Mouse (Mus musculus) right cerebral cortex, adult 18-20 months (tissue): ENCODE data around the gene E2f1.
A peak's percentile ranks its signal among the peaks of the same experiment; 100 is the strongest.

Experiments used
- DNase-seq: peaks from one replicate; pipeline ENCODE4 v3.0.0; 2022; ENCODE audit warnings: mixed read lengths

The E2f1 gene

DNA sequence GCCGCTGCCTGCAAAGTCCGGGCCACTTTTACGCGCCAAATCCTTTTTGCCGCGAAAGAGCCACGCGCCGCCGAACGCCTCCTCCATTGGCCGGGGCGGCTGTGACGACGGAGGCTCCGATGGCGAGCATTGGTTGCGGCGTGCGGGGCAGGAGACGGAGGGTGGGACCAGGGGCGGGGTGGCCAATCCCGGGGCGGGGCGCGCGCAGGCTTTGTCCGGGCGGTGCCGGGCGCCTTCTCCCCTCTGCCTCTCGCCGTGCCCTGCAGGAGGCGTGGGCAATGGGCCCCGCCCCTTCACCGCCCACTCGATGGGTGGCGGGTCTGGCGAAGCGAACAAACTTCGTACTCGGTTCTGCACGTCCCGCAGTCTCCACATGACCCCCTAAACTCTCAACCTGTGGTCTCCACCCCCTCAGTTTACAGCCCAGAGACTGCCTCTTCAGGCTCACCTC lies at the start of gene E2f1:
Gene E2f1 (minus strand): TSS at position 57 of the 451 bp plus-strand sequence.
- DNase-seq: peak; percentile 96

DNA sequence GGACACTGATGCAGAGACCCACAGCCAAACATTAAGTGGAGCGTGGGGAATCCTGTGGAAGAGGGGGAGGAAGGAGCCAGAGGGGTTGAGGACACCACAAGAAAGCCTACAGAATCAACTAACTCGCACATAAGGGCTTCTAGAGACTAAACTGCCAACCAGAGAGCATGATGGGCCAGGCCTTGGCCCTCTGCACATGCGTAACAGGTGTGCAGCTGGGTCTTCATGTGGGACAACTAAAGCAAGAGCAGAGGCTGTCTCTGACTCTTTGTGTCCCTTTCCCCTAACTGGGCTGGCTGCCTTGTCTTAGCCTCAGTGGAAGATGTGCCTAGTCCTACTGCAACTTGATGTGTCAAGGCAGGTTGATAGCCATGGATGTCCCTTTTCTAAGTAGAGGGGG lies 47.4 kb upstream of the E2f1 start:
- no peak for DNase-seq

DNA sequence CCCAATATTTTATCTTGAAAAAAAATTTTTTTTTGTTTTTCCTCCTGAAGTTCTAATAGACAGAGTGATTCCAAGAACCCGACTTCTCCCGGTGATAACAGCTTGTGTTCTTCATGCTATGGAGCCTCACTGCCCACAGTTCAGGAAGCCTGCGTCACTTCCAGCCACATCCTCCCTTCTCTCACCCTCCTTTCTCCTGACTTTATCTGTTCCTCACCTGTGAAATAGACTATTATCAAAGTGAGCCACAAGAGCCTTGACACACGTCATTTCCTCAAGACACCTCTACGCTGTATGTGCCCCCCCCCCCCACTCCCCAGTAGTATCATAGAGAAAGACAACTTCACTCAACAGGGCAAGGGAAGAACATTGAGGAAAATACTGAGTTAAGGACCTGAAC lies 46.0 kb upstream of the E2f1 start:
- DNase-seq: no peak

DNA sequence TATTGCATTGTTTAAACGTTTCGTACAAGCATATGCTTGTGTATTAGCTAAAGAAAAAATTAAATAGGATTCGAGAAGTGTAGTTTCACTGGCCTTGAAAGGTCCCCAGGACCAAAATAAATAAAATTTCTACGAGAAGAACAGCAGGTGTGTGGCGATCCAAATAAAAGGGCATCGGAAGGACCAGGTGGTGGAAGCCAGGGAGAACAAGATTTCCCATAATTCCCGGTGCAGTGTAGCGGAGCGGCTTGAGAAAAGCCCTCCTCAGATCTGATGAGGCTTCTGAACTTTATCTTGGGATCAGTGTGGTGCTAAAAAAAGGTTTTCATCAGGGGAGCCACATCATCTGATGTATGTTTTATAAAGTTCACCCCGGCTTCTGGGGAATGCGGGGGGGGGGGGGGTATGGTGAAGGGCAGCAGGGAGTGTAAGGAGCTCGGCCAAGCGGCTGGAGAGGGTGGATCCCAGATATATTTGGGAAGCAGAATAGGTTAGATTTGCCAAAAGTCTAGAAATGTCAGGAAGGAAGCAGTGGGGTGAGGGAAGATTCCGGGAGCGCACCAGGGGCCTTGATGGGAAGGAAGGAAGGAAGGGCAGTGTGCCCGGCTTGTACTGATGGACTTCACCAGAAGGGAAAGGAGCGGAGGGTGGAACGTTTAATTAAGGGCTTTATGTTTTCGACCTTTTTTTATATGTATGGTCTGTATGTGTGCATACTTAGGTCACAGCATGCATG lies 45.3 kb upstream of the E2f1 start:
- DNase-seq: no peak

DNA sequence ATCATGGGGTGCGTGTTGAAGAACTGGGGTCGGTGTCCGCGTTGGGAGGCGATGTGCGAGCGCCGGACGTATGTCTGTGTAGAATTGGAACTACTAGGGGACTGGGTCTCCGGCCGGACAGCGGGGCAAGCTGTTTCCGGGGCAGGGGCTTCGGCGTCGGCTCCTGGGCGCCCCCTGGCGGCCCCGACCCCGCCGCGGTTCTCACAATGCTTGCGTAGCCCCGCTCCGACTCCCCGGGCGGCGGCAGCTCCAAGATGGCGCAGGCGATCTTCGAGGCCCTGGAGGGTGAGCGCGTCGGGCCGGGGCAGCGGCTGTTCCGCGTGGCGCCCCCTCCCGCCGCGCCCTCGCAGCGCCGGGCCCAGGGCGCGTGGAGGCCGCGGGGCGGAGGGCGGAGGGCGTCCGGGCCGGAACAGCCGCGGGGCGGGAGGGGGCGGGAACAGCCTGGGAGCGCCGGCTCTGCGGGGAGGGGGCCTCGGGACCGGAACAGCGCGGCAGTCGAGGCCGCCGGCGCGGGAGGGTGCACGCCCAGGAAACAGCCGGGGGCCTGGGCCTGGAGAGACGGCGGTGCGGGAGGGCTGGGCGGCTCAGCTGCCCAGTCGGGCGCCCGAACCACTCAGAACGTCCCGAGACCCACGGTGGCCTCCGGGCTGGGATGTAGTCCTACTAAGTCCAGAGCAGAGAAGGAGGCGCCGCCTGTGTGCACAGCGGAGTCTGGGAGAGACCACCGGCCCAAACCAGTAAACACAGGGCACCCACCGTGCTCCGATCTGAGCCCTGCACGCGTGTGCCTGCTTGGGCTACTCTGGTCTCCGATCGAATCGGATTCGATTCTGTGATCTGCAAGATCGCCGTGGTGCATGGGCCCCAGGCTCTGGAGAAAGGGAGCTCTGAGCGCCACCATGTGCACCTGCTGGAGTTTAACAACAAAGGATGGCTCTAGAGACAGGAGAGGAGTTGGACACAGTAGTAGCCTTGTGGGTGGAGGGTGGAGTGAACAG lies 43.7 kb upstream of the E2f1 start, which contains the start of the genes Zfp341 and 4930519P11Rik:
Gene Zfp341 (plus strand): TSS at position 180 of the 998 bp plus-strand sequence.
Gene 4930519P11Rik (minus strand): TSS at position 320 of the 998 bp plus-strand sequence.
- DNase-seq: peak; percentile 86

DNA sequence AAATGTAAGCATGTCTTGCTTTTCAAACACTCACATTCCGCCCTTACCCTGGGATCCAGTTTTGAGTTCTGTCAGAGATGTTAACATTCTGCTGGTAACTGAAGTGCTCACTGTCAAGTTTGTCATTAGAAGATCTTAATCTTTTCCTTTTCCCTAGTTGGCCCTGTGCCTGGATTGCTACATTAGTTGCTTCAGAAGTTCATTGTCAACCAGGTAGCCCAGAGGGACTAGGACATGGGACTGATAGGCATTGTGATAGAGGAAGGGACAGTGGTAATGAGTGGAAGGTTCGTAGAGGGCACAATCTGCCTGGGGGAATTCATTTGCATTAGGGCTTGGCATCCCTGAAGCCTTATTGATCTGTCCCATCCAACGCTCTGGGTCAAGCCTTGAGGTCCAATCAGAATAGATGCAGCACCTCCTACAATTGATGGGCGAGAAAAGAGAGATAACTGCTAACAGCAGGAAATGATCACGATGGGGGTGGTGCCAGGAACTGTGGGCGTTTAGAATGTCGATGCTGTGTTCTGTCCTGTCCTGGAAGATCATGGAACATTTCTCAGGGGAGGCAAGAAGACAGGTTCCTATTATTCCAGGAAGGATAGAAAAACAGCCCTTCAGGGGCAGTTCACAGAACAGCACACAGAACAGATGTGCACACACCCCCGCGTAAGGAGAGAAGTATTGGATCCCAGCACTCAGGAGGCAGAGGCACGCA lies 39.5 kb upstream of the E2f1 start:
- DNase-seq: no peak

DNA sequence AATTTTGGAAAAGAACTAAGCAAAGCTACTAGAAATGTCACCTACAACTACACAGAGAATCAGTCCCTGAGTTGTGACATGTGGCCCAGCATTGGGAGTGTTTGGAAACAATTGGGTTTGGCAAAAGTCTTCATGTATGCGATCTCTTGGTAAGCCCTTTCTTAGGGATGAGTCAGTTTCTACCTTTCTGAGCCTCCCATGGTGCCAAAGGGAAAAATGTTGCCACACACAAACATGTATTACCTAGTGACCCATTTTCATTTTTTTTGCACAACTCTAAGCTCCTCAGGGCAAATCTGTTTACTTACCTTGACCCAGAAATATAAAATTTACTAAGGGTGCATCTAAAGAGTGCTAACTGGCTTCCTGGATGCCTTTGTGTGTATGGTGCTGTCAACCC lies 37.3 kb upstream of the E2f1 start:
- DNase-seq: no peak

DNA sequence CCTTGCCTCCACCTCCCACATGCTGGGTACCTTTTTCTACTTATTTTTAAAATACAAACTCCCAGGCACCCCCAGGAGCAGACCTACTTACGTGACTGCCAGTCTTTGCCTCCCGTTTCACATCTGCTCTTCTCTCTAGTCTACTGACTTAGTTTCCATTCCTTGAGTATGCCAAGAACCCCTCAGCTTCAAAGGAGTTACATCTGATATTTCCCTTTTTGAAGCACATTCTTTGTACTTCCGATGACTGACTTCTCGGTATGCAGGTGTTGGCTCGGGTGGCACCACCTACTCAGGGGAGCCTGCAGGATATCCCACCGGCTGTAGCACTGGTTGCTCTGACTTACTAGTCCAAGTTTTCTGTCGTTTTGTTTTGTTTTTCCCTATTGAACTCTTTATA lies 34.5 kb upstream of the E2f1 start:
- no peak for DNase-seq

DNA sequence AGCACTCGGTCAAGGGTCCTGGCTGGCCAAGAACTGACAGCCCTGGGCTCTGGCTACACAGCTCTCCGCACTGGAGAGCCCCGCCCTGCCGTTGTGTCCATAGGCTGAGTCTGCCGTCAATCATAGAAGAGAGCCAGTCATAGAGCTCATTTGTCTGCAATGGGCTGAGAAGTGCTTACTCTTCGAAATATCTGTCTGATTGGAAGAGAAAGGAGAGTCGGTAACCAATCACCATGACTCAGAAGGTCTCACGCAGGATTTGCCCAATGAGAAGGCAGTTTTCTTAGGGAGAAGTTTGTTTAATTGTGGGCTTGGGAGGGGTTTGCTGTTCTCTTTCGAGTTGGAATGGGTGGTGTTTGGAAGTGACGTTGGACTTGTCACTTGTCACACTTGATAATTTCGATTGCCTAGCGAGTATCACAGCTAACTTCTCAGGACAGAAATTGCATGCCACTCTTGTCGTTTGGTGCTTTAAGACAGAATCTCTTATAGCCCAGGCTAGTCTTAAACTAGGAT lies 34.0 kb upstream of the E2f1 start, which contains the start of gene Pxmp4:
Gene Pxmp4 (minus strand): TSS at position 71 of the 516 bp plus-strand sequence.
- peak; percentile 99 for DNase-seq

DNA sequence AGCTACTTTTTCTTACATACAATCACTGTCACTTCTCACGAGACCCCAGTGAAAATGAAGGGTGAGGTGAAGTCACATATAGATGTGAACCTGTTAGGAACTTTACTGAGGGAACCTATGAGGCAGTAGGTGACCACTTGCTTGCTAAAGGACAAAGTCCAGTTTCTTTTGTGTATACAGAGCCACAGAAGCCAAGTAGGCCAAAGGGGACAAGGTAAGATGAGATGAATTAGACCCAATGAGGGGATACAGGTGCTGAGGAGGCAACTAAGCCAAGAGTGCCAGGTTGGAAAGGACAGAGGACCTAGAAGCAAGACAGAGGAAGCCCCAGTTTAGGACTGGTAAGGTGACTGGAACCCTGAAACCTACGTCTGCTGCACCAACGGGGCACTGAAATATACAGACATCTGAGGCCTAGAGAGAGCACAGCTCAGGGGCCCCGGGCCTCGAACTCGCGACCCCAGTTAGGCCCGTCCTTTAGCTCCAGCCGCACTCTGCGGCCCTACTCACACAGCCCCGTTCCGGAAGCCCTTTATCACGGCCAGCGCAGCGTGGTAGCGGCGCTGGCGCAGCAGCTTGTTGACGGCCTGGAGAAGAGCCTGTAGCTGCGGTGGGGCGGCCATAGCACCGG lies 33.4 kb upstream of the E2f1 start:
- no peak for DNase-seq

DNA sequence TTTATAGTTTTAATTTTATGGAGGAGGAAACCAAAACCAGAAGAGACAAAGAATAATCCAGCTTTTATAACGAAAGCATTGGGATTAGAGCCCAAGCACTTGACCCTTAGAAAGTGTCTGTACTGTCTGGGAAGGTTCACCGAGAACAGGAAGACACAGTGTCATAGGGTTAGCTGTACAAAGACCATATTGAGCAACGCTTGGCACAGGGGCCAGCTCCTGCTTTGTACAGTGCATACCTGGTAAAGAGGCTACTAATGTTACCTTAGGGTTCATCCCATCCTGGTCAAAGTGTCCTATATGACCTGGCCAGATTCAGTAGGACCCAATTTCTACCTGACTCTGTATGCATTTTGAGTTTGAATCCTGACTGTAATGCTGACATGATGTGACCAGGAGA lies 31.6 kb upstream of the E2f1 start:
- no peak for DNase-seq

DNA sequence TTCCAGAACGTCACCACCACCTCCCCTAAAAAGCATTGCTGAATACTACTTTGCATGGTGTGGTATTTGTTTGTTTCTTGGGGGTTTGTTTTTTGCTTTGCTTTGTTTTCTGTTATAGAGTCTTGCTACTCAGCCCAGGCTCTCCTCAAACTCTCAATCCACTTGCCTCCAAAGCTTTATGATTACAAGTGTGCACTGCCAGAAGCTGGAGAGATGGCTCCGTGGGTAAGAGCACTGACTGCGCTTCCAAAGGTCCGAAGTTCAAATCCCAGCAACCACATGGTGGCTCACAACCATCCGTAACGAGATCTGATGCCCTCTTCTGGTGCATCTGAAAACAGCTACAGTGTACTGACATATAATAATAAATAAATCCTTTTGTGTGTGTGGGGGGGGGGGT lies 30.9 kb upstream of the E2f1 start:
- no peak for DNase-seq

DNA sequence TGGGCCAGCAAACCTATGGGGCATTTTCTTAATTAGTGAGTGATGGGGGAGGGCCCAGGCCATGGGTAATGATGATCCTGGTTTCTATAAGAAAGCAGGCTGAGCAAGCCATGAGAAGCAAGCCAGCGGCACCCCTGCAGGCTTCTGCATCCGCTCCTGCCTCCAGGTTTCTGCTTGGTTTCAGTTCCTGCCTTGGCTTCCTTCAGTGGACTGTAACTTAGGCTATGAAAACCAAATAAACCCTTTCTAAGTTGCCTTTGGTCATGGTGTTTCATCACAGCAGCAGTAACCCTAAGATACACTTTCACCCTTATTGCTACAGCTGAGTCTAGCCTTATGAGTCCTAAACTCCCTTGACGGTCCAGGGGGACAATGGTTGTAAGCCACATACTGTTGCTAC lies 27.7 kb upstream of the E2f1 start:
- no peak for DNase-seq

DNA sequence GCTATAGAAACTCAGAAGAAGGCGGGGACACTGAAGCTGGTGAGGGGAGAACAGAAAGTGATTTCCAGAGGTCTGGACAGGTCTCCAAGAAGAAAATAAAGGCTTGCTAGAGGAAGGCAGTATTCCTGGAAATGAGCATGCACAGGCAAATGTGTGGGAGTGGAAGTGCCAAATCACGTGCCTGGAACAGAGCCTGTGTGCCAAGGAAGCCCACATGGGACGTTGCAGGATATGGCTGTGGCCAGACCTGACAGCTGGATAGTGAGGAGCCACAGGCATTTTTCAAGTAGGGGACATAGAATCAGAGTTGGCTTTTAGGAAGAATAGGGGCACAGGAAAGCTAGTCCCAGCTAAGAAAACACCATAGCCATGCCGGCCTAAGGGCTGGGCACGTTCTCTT lies 26.1 kb upstream of the E2f1 start:
- peak; percentile 38 for DNase-seq

DNA sequence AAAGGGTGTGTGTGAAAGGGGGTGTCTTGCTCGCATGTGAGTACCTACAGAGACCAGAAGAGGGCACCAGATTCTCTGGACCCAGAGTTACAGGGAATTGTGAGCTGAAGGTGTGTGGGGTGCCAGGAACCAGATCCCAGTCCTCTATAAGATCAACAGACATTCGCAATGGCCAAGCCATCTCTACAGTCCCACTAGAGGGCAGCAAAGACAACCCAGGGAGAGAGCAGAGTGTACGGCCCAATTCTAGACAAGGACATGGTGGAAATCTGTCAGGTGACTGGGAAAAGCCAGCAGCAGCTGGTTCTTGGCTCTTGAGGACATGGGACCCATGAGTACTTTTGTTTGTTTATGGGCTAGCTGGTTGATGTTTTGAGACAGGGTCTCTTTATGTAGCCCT lies 23.3 kb upstream of the E2f1 start:
- DNase-seq: no peak

DNA sequence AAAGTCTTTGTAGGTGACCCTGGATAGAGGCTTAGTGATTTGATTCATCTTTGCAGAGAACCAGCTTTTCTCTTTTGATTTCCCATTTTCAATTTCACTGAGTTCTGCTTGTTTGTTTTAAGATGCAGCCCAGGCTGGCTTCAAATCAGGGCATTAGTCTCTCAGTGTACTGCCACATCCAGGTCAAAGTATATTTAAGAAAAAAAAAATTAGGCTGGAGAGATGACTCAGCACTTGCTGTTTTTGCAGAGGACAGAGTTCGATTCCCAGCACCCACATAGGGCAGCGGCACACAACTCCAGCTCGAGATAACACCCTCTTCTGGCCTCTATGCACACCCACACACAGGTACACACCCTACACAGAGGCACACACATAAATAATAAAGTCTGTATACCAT lies 21.5 kb upstream of the E2f1 start:
- DNase-seq: no peak

DNA sequence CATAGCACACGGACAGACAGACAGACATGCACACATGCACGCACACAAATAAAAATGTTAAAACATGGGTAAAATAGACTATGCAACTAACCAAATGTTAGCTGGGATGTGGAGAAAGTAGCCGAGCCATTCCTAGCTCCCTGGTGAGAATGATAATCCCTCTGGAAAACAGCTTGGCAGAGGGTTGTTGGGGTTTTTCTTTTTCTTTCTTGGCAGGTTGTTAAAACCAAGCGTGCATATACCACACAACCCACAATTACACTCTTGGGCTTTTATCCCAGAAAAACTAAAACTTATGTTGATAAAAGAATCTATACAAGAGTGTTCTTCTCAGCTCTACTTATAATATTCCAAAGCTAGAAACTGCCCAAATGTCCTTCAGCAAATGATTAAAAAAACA lies 19.4 kb upstream of the E2f1 start:
- DNase-seq: peak; percentile 28

DNA sequence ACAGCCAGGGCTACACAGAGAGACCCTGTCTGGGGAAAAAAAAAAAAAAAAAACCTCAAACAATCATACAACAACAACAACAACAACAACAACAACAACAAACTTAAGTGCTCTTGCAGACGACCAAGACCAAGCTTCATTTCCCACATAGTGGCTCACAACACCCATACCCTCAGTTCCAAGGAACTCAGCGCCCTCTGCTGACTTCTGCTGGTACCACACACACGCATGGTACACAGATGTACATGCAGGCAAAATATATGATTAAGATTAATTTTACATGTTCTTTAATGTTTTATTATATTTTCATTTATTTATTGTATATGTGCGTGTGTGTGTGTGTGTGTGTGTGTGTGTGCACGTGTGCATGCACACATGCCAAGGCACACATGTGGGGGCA lies 16.7 kb upstream of the E2f1 start:
- DNase-seq: no peak

DNA sequence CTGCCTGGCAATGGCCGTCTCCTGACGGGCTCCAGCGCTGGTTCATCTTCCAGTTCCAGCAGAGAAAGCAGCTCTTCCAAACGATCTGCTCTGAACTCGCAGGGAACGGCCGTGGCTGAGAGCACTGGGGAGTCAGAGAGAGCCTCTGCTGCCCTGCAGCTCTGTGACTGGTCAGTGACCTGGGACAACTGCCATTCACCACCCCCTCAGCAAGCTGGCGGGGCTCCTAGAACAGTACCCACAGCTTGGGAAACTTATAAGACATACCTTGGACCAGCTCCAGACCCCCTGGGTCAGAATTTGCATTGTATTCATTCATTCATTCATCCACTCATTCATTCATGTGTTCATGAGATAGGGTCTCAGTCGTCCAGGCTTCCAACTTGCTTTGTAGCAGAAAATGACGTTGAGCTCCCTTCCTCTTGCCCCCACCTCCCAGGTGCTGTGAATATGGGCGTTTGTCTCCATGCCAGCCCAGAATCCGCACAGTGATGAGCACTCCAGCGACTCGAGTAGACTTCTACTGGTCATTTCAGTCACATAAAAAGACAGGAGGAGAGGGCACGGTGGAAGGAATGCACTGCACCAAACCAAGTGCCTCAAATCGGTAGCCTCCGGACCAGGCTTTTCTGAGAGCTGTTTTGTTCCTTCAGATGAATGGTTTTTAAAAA lies 15.4 kb upstream of the E2f1 start:
- no peak for DNase-seq

DNA sequence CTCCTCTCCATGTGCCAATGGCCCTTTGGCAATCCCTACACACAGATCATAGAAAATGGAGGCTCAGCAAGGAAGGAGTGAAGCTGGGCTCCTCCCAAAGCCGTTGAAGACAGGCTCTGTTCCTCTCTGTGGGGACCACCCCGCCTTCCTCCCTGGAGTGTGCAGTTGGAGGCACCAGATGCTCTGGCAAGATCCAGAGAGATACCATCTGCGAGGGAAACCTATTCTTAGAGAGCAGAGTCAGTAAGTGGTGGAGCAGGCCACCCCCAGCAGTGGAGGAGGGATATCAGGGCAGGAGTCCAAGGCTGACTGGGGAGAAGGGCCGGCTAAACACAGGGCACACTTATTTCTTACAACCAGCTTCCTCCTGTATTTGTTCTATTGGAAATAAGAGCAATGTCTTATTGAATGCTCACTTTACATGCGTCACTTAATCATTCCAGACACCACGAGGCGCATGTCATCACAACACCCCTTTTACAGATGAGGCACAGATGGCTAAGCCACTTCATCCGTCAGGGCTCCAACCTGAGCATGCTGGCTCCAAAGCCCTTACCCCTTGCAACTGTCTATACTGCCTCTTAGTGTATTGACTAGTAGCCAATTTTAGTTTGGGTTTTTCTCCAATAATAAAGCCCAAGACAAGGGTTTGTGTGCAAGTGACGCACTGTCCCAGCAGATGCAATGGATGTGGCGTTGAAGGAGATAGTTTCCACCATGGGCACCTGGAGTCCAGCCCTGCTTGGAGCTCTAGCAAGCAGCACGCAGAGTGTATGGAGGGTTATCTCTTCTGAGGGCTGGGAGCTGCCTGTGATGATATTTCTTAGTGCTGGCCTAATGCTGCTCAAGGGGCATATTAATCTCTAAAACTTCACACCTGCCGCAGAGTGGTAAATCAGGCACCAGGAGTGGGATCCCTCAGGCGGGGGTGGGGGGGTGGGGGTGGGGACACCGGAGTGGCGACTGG lies 14.5 kb upstream of the E2f1 start:
- DNase-seq: peak; percentile 95
